Mouse (Mus musculus) midbrain, embryonic 11.5 days (tissue): ENCODE data around the gene Lmo7. TPM values are rescaled to one million over a fixed set of nuclear protein-coding genes. Genes with fewer than 3 reads are reported as not detected.

Experiments
- ATAC-seq: fragments of 200-750 bp; cut with Nextera tagmentation; 2 replicates; pipeline ENCODE4 v1.8.0; 2017; ENCODE audit warnings: moderate TSS enrichment, moderate library complexity; ENCODE audit not compliant: low FRiP score
- DNase-seq: peaks from one replicate; pipeline ENCODE4 v3.0.0; 2015; ENCODE audit warnings: low spot score; ENCODE audit errors: missing footprints
- H3K27ac ChIP-seq: fragments of 300-500 bp; sonication (generic); 2 replicates; pipeline ENCODE4 v1.5.1; 2014; ENCODE audit warnings: low read depth, low read length
- H3K27me3 ChIP-seq: fragments of 300-500 bp; sonication (generic); 2 replicates; pipeline ENCODE4 v1.6.1; 2014; ENCODE audit warnings: mild to moderate bottlenecking, low read length, moderate library complexity, mixed read lengths; ENCODE audit not compliant: control insufficient read depth, insufficient read depth
- H3K36me3 ChIP-seq: fragments of 300-500 bp; sonication (generic); 2 replicates; pipeline ENCODE4 v1.6.1; 2014; ENCODE audit warnings: mild to moderate bottlenecking, low read length, moderate library complexity, mixed read lengths; ENCODE audit not compliant: control insufficient read depth, insufficient read depth
- H3K4me1 ChIP-seq: fragments of 300-500 bp; sonication (generic); 2 replicates; pipeline ENCODE4 v1.6.1; 2014; ENCODE audit warnings: low read length; ENCODE audit not compliant: control insufficient read depth, insufficient read depth
- H3K4me2 ChIP-seq: fragments of 300-500 bp; sonication (generic); 2 replicates; pipeline ENCODE4 v1.6.1; 2014; ENCODE audit warnings: mild to moderate bottlenecking, moderate library complexity
- H3K4me3 ChIP-seq: fragments of 300-500 bp; sonication (generic); 2 replicates; pipeline ENCODE4 v1.5.1; 2014; ENCODE audit warnings: low read depth, low read length
- H3K9ac ChIP-seq: fragments of 300-500 bp; sonication (generic); 2 replicates; pipeline ENCODE4 v1.6.1; 2014; ENCODE audit warnings: low read length
- H3K9me3 ChIP-seq: fragments of 300-500 bp; sonication (generic); 2 replicates; pipeline ENCODE4 v1.6.1; 2016; ENCODE audit warnings: low read length; ENCODE audit not compliant: control insufficient read depth
- WGBS: fragments of 180-500 bp; shearing (Covaris S2); extraction: QIAGEN DNeasy Blood & Tissue Kit; methylation state at CpG from one replicate; pipeline ENCODE4 v1.1.7; 2014; 5-methylcytosine and 5-hydroxymethylcytosine counted together
- polyA plus RNA-seq: library from polyadenylated mRNA; unstranded; fragments of >200 nt; fragmentation: Nextera tagmentation; extraction: Ambion mirVana; gene quantifications from 2 replicates; pipeline ENCODE4 v1.2.1, GENCODE M21; 2014

Lmo7 gene
- polyA plus RNA-seq, 1 experiment from 2014 or later = 0.82 TPM

- WGBS = 78% methylated on average over 12 of the region's 12 CpGs
- peak; percentile 45 for DNase-seq
- H3K27me3 ChIP-seq = no peaks in the 10 kb centered on the region
- H3K36me3 ChIP-seq = no peaks in the 10 kb centered on the region
- no peaks in the 10 kb centered on the region; the same call in 1 of the 2 replicates for H3K4me1 ChIP-seq
- no peak overlapping the region for H3K4me3 ChIP-seq
- no peak overlapping the region for H3K9ac ChIP-seq
- no peak overlapping the region for H3K27ac ChIP-seq
- H3K4me2 ChIP-seq = no peak overlapping the region
- no peak for ATAC-seq
- no peaks in the 10 kb centered on the region for H3K9me3 ChIP-seq
These were observed 198.0 kb downstream of the Lmo7 start for GRCm38 (mm10) chr14:101927646-101928244.

GRCm38 (mm10) chr14:101930576-101931447, 201.1 kb downstream of the Lmo7 start:
- Histone ChIP-seq H3K4me3 (no peak overlapping the region), H3K4me2 (no peak overlapping the region), H3K4me1 (no peaks in the 10 kb centered on the region; the same call in 1 of the 2 replicates), H3K9me3 (no peaks in the 10 kb centered on the region), H3K27ac (no peak overlapping the region), H3K36me3 (no peaks in the 10 kb centered on the region), H3K27me3 (no peaks in the 10 kb centered on the region), H3K9ac (no peak overlapping the region)
- DNase-seq = peak; percentile 6
- 92% methylated on average over 25 of the region's 25 CpGs for WGBS
- ATAC-seq = no peak

GRCm38 (mm10) chr14:101931448-101931750, 201.6 kb downstream of the Lmo7 start:
- no peak for ATAC-seq

GRCm38 (mm10) chr14:101933551-101933950, 203.8 kb downstream of the Lmo7 start:
- H3K27ac ChIP-seq = no peak overlapping the region
- 81% methylated on average over 9 of the region's 9 CpGs for WGBS

More at GRCm38 (mm10) chr14:101931448-101931750, 201.6 kb downstream of the Lmo7 start:
- Histone ChIP-seq H3K9ac (no peak overlapping the region), H3K4me3 (no peak overlapping the region), H3K4me1 (no peaks in the 10 kb centered on the region; the same call in 1 of the 2 replicates), H3K4me2 (no peak overlapping the region), H3K27me3 (no peaks in the 10 kb centered on the region), H3K9me3 (no peaks in the 10 kb centered on the region), H3K36me3 (no peaks in the 10 kb centered on the region), H3K27ac (no peak overlapping the region)
- WGBS = 90% methylated on average over 4 of the region's 4 CpGs
- DNase-seq = peak; percentile 21

GRCm38 (mm10) chr14:101942971-101943370, 213.2 kb downstream of the Lmo7 start:
- WGBS = 11% methylated on average over 4 of the region's 4 CpGs
- Histone ChIP-seq H3K4me2 (peak overlapping the region; percentile 25; the same call in 1 of the 2 replicates), H3K9ac (peak overlapping the region; percentile 3; the same call in 1 of the 2 replicates), H3K9me3 (no peaks in the 10 kb centered on the region), H3K27me3 (no peaks in the 10 kb centered on the region; the same call in 1 of the 2 replicates), H3K4me1 (no peaks in the 10 kb centered on the region), H3K4me3 (no peak overlapping the region), H3K36me3 (no peaks in the 10 kb centered on the region), H3K27ac (no peak overlapping the region)
- DNase-seq (peak; percentile 94), ATAC-seq (peak; percentile 75)

More at GRCm38 (mm10) chr14:101933551-101933950, 203.8 kb downstream of the Lmo7 start:
- DNase-seq (peak; percentile 70), ATAC-seq (no peak)
- Histone ChIP-seq H3K9me3 (no peaks in the 10 kb centered on the region), H3K36me3 (no peaks in the 10 kb centered on the region), H3K4me3 (no peak overlapping the region), H3K9ac (no peak overlapping the region), H3K4me1 (no peaks in the 10 kb centered on the region), H3K4me2 (no peak overlapping the region), H3K27me3 (no peaks in the 10 kb centered on the region)

GRCm38 (mm10) chr14:101946711-101947516, 217.2 kb downstream of the Lmo7 start:
- ATAC-seq (peak; percentile 55; the same call in 1 of the 2 replicates), DNase-seq (peak; percentile 87)
- H3K4me1 ChIP-seq = no peaks in the 10 kb centered on the region
- H3K27me3 ChIP-seq = no peaks in the 10 kb centered on the region; the same call in 1 of the 2 replicates
- 61% methylated on average over 21 of the region's 21 CpGs for WGBS
- no peaks in the 10 kb centered on the region for H3K36me3 ChIP-seq
- H3K4me2 ChIP-seq = no peak overlapping the region
- no peak overlapping the region for H3K4me3 ChIP-seq
- no peak overlapping the region for H3K9ac ChIP-seq
- no peaks in the 10 kb centered on the region for H3K9me3 ChIP-seq
- no peak overlapping the region for H3K27ac ChIP-seq

GRCm38 (mm10) chr14:101949114-101949513, 219.4 kb downstream of the Lmo7 start:
- DNase-seq (peak; percentile 90), ATAC-seq (peak; percentile 41)
- H3K9ac ChIP-seq = no peak overlapping the region
- H3K27me3 ChIP-seq = no peaks in the 10 kb centered on the region; the same call in 1 of the 2 replicates
- H3K4me1 ChIP-seq = no peaks in the 10 kb centered on the region
- no peak overlapping the region for H3K4me2 ChIP-seq
- no peaks in the 10 kb centered on the region for H3K9me3 ChIP-seq
- no peak overlapping the region for H3K4me3 ChIP-seq
- no peaks in the 10 kb centered on the region for H3K36me3 ChIP-seq
- WGBS = 63% methylated on average over 2 of the region's 2 CpGs
- no peak overlapping the region for H3K27ac ChIP-seq

- Histone ChIP-seq H3K4me3 (no peak overlapping the region), H3K4me2 (no peak overlapping the region), H3K27me3 (no peaks in the 10 kb centered on the region), H3K4me1 (no peaks in the 10 kb centered on the region), H3K36me3 (no peaks in the 10 kb centered on the region), H3K9me3 (no peaks in the 10 kb centered on the region), H3K27ac (no peak overlapping the region), H3K9ac (no peak overlapping the region)
- ATAC-seq (no peak), DNase-seq (peak; percentile 33)
- WGBS = 90% methylated on average over 6 of the region's 6 CpGs
These were observed 221.3 kb downstream of the Lmo7 start for GRCm38 (mm10) chr14:101951107-101951506.
